Mouse (Mus musculus) T-helper 1 cell (primary cell): ENCODE measurements at regions not wholly inside any gene's neighbourhood (a gene's known extent, or its start where the extent isn't known, plus 50 kb on each side); places are given as distances from the start of the nearest gene placed in this dataset.

ENCODE experiments used
- in situ Hi-C: fragments of 300-600 bp; cut with MboI, MseI; formaldehyde crosslinking; loops from one replicate; pipeline ENCODE4 v1.15.1; 2025; ENCODE audit warnings: high pct_unique_total_duplicates

GRCm38 (mm10) chr17:62077604-62078003 lies 803.5 kb downstream of the Efna5 start:
- in situ Hi-C loops, result no loop called here

GRCm38 (mm10) chr17:62064939-62065338 lies 816.2 kb downstream of the Efna5 start:
- in situ Hi-C loops, result no loop called here

GRCm38 (mm10) chr17:62058016-62058415 lies 823.1 kb downstream of the Efna5 start:
- in situ Hi-C loops, result no loop called here

- in situ Hi-C loops, result no loop called here
Observed at GRCm38 (mm10) chr17:62054801-62055200, 826.3 kb downstream of the Efna5 start.

GRCm38 (mm10) chr17:62048989-62049388 lies 832.1 kb downstream of the Efna5 start:
- in situ Hi-C loops, result no loop called here

- in situ Hi-C loops, result no loop called here
Observed at GRCm38 (mm10) chr17:62030614-62031013, 850.5 kb downstream of the Efna5 start.
